Mouse (Mus musculus): ENCODE measurements around the gene Grasp.
A peak's percentile ranks its signal among the peaks of the same experiment; 100 is the strongest.

The Grasp gene

GRCm38 (mm10) chr15:101228866-101229590 is 5.0 kb downstream of the Grasp start:
- no peak for DNase-seq

- DNase-seq: no peak
Observed at GRCm38 (mm10) chr15:101230503-101230902, 6.5 kb downstream of the Grasp start.

GRCm38 (mm10) chr15:101230995-101231647 is 7.1 kb downstream of the Grasp start:
- DNase-seq: no peak

GRCm38 (mm10) chr15:101231648-101232180 is 7.7 kb downstream of the Grasp start:
- DNase-seq: no peak

- DNase-seq: no peak
Observed at GRCm38 (mm10) chr15:101232607-101233006, 8.6 kb downstream of the Grasp start.

- DNase-seq: no peak
Observed at GRCm38 (mm10) chr15:101233183-101233582, 9.2 kb downstream of the Grasp start.

GRCm38 (mm10) chr15:101233641-101234275 is 9.8 kb downstream of the Grasp start:
- no peak for DNase-seq

- no peak for DNase-seq
Observed at GRCm38 (mm10) chr15:101234611-101235341, 10.8 kb downstream of the Grasp start.

GRCm38 (mm10) chr15:101235342-101235698 is 11.3 kb downstream of the Grasp start:
- peak; percentile 88 for DNase-seq

GRCm38 (mm10) chr15:101235728-101236327 is 11.8 kb downstream of the Grasp start:
- peak; percentile 54 for DNase-seq

- peak; percentile 82 for DNase-seq
Observed at GRCm38 (mm10) chr15:101236878-101237277, 12.9 kb downstream of the Grasp start.

GRCm38 (mm10) chr15:101238885-101239511 is 15.0 kb downstream of the Grasp start:
- DNase-seq: peak; percentile 85

- DNase-seq: no peak
Observed at GRCm38 (mm10) chr15:101239821-101240220, 15.8 kb downstream of the Grasp start.

GRCm38 (mm10) chr15:101240799-101241204 is 16.8 kb downstream of the Grasp start:
- DNase-seq: peak; percentile 92

- DNase-seq: no peak
Observed at GRCm38 (mm10) chr15:101241236-101241635, 17.2 kb downstream of the Grasp start.

GRCm38 (mm10) chr15:101241853-101242252 is 17.9 kb downstream of the Grasp start:
- DNase-seq: no peak

GRCm38 (mm10) chr15:101242645-101243044 is 18.7 kb downstream of the Grasp start:
- DNase-seq: no peak

GRCm38 (mm10) chr15:101244012-101244411 is 20.0 kb downstream of the Grasp start:
- no peak for DNase-seq

- DNase-seq: peak; percentile 94
Observed at GRCm38 (mm10) chr15:101246231-101247154, 22.5 kb downstream of the Grasp start.

- no peak for DNase-seq
Observed at GRCm38 (mm10) chr15:101247155-101247498, 23.1 kb downstream of the Grasp start.

Measured in thymus, postnatal 25 days (tissue).